Mouse (Mus musculus) urinary bladder, postnatal 14 days (tissue): ENCODE measurements at regions not wholly inside any gene's neighbourhood (a gene's known extent, or its start where the extent isn't known, plus 50 kb on each side); places are given as distances from the start of the nearest gene placed in this dataset.

ENCODE experiments used
- DNase-seq: peaks from one replicate; pipeline ENCODE4 v3.0.0; 2021; ENCODE audit warnings: low spot score

DNA sequence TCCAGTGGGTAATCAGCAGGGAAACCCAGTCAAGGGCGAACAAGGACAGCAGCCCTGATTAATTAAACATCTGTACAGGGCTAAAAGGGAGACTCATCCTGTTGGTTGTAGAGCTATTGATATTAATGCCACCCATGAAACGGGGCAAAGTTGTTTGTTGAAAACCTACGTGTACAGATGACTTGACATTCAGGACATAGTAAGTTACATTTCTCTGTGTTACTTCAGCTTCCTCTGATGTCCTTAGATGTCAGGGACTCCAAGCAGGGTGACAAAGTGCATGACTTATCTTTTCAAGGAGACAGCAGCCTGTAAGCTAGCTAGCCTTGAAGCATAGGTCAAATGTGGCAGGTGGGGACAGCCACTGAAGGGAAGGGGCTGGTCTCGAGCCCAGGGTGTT, 390.5 kb downstream of the Ccdc171 start:
- DNase-seq = no peak

DNA sequence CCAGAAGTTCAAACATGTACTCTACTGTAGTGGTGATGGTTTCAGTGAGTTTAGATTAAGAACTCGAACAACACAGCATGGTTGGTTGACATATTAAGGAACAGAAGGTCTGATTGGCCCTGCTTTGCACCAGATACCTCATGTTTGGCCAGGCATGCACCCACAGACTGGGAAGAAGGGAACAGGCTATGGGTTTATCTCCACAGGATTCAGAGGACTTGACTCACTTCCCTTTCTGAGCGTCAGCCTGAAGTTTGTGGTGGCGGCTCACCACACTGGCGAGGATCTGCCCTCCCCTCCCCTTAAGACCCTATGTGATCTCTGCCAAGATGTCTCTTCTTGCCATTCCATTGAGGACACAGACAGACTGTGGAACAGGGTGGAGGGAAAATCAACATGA, 391.7 kb downstream of the Ccdc171 start:
- DNase-seq = no peak

DNA sequence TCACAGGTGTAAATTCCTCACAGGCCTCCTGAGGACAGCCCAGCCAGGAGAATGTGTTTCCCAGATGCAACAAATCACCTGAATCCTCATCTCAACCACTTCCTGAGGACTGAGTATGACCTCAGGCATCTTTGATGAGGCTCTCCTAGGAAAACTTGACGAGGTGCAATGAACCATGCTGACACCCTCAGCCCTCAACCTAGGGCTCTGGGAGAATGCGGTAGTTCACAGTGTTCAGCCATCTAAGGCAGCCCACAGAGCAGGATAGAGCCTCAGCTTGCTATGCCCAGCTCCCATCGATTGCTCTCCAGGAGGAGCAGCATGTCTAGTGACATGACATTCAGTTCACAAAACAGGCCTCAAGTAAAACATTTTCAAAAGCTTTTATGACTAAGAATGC, 392.7 kb downstream of the Ccdc171 start:
- no peak for DNase-seq

DNA sequence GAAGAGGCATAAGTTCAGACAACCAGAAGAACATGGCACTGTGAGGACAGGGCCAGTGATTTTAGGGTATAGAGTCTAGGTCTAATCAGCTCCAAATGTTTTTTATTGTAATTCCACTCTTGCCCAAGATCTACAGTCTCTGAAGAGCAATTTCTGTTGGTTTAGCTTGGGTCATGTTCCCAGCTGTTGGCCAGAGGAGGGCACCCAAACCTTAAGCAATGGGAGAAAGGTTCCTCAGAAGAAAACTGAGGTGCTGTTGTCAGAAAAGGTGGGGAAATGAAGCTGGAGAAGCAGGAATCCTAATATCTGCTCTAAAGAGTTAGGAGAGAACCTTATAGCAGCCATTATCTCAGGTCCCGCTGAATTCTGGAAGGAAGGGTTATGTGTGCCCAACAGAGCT, 393.7 kb downstream of the Ccdc171 start:
- no peak for DNase-seq

DNA sequence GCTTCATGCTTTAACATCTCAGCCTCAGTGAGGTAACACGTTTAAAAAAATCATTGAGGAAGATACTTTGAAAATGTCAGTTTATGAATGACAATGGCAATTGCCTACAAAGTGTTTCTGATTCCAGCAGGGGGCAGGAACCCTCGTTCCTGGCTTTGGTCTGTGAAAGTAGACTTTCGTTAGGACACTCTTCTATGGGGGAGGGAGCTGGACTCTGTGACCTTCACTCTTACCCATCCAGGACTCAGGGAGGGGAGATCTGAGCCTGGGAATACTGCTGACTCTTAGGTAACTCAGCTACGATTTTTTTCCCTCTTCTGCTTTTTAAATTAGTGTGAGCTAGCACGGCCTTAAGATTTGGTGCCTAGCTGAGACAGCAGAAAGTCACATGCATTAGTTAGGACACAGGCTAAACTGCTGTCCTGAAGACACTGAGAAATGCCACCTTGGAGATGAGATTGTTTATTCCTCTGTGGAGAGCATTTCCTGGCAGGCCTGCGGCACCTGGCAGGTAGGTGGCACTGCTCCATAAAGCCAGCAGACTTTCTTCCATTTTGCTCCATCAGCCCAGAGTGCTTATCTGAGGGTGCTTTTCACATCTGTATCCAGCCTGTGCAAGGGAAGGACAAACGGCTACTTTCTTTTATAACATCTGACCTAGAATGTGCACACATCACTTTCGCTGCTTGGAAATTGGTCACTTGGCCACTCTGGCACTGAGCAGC, 399.9 kb downstream of the Ccdc171 start:
- no peak for DNase-seq

DNA sequence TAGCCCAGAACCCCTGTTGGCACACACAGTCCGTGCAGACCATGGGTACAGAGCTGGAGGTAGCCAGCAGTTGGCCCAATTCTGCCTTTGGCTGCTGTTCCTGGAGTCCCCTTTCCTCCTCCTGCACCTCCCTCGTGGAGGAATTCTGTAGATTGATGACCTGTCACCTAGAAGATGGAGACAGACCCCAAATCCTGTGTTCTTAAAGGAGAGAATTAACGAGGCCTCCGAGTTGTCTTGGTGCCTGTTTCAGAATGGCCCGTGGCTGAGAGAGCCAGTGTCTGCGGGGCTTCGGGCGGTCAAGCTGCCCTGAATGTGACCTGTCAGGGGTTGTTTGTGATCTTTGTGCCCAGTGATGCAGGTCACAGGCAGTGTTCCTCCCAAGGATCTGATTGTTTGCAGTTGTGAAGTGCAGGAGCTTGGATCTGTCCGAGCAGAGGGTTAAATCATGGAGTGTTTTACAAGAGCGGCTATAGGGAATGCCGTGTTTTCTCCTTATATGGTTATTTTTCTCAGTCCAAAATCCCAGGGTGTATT, 400.9 kb downstream of the Ccdc171 start:
- DNase-seq = no peak

DNA sequence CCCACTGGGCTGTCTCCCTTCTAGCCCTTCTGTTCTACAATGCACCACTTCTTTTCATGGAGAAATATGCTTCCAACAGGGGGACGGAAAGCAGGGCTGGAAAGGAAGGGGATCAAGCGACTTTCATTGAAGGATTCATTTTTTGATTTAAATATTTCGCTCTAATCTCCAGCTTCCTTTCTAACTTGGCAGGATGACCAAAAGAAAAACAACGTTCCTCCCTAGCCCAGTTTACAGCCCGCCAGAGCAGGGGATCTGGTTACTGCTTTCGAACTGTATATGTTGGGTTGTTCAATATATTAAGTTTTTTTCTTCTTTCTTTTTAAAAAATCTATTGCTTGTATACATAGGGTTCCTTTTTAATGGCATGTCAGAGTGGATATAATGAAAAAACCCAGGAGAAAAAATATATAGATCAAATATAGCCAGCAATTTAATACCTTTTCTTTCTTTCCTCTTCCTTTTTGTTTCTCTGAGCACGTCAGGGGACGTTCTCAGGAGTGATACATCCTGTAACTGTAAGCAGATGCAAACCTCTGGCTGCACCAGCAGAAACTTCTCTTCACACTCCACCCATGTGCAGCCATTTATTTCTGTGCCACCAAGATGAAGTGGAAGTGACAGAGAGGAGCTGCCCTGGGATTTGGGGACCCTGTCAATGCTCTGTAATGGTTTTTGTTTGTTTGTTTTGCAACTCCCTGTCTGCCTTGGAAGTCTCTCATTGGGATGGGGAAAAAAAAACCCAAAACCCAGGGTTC, 406.7 kb downstream of the Ccdc171 start:
- DNase-seq = no peak

DNA sequence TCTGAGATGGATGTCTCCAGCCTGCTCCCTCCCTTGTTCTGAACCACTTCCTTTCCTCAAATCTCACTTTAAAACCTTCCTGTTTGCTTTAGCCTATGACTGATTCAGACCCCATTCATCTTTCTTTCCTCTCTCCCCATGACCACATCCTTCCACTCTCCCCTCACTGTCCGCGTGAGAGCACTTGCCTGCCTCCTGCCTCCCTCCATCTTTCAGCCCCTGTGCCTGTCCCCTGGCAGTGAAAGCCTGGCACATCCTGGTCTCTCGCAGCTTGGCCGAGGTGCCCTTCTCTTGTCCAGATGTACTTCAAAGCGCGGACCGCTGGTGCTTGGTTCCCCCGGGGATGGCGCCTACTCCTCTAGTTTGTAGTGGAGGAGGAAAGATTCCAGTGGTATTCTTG, 416.3 kb downstream of the Ccdc171 start:
- DNase-seq = no peak

DNA sequence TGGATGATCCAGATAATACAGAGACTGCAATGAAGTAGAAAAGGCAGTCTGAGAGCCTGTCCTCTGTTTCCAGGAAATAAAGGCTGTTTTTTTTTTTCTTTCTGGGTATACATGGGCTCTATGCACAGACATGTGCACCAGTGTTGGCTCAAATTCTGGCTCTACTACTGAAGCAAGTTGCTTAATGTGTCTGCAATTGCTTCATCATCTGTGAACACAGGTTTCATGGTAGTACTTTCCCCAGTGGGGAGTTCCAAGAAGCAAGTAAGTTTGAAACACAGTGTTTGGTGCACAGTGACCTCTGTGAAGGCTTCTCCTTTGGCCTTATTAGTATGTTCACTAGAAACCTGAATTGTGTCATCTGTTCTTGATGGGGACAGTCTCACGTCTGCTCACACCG, 424.3 kb downstream of the Ccdc171 start:
- no peak for DNase-seq

DNA sequence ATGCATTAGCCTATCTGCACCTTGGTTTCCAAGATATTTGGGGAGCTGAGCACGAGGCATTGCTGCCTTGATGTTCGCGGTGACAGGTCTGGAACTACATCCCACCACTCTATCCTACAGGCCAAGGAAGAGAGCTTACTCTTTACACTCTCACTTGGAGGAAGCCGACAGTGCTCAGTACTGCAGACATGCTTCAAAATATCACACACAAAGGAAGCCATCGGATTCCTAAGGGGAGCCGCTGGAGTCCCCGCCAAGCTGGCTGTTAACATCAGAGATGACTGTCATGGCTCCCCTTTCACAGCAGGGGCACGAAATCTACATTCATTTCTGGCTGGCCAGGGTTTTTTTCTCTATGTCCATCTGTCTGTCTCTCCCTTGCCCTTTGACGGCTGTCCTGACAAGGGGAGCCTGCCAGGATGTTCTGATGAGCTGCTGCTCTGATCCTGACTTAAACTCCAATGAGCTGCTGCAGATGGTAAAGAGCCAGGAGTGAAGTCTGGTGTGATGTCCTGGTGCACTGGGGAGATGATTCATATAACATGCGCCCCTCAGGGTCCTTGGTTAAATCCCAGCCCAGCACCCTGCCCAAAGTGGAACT, 425.6 kb downstream of the Ccdc171 start:
- no peak for DNase-seq

DNA sequence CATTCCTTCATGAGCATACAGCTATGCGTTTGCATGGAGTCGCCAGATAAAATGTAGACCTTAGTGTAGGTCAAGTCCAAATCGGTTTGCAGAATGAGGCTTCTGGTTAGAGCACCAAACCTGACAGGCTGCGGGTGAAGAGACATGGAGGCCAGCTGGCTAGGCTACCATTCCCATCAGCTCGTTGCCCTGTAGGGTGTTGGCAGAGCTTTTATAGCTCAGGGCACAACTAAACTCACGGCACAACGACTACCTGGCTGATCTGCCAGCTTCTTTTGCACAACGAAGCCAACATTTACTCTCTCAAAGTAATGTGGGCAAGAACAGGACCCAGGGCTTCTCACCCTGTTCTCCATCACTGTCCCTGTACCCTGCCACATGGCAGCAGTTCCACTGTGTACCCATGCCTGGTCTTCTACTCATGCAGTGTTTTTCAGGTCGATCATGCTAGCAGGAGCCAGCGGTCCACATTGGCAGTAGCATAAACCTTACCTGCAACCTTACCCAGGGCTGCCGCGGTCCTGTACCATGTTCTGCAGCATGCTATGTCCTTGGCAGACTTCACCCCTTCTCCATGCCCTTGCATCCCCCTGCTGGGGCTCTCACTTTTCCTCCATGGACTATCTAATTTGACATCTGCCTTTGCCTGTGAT, 431.0 kb downstream of the Ccdc171 start:
- DNase-seq = no peak

DNA sequence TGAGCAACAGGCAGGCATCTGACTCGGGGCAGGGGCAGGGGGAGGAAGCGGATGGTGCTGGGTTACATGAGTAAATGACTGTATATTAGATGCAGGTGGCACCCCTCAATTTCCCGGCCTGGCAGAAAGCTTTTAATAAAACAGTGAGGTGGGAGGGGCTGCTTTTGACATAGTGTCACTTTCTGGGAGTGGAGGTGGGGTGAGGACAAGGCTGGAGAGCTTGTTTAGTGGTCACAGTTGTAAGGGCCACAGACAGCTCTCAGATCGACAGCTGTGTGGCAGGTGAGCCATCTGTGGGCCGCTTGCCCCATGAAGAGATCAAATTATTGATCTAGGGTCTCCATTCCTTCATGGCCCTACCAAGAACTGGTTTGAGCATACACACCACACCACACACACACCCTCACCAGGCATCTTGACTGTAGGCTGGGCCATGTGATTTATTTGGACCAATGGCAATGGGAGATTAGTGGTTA, 431.9 kb downstream of the Ccdc171 start:
- no peak for DNase-seq

DNA sequence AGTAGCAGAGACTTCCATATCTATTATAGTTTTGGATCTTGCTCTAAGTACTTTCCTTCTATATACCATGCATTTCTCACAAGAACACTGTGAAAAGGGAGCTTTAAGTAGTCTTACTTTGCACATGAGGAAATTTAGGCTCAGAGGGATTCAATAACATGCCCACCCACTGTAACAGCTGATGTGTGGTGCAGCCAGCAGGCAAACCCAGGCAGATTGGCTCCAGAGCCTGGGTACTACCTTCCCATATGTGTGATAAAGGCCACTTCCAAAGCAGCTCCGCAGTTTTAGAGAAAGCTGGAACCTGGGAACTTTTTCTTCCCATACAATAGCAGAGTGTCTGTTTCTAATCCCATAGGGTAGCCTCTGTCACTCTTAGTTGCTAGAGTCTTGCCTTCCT, 441.6 kb downstream of the Ccdc171 start:
- no peak for DNase-seq

DNA sequence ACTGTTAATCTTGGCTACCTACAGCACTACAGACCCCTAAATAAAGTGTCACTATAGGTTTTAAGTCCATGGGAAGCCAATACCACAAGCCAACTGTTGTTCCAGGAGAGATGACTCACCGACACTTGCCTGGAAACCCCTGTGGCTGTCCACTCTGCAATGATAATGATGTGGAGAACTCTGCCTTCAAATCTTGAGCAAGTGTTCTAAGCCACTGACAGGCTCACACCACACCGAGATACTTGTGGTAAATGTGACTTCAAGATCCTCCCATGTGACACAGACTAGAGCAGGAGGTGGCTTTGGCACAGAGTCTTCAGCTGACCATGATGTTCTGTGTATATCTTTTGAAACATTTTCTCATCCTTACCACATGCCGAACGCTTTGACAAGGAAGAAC, 447.8 kb downstream of the Ccdc171 start:
- no peak for DNase-seq

DNA sequence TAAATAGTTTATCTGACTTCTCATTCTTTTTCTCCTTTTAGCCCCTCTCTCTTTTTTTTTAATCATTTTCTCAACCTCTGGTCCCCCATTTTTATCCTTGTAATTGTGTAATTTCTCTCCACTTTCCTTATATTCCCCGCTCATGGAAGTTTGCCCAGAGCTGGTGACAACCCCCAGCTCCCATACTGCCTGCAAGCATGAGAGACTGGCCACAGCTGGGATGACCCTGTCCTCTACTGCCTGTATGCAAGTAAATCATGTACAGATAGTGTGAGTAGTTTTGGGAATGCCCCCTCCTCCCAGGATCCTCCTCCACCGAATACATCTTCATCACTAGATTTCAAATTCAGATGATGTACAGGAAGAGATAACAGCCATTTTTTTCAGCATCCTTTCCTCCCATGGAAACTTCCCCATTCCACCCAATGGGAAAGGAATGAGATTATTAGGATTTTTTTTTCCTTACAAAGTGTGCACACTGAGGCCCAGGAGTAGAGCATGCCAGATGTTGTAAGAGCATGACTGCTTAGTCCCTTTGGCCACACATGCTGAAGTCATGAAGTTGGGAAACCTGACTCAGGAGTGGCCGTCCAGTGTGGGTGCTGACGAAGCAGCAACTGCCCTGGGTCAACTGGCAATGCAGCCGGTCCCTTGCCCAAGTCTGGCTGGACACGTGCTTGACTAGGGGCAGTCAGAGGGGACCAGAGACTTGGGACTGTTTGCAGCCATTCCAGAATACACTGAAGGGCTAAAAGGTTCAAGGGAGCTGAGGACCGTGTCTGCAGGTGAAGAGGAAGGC, 449.1 kb downstream of the Ccdc171 start:
- DNase-seq = peak; percentile 40

DNA sequence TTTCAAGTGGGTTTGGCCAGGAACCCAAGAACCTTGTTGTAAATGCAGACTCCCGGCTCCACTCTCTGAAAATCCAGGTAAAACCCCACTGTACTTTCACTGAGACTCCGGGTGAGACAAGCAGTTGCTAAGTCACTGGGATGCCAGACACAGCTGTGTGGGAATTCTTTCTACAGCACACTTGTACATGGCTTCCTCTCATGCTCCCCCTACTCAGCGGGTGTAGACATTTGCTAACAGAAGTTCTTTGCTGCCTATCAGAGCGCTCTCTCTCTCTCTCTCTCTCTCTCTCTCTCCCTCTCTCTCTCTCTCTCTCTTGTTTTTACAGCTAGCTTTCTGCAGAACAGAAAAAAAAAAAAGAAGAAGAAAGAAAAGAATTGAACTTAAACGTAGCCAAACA, 450.2 kb downstream of the Ccdc171 start:
- DNase-seq = no peak

DNA sequence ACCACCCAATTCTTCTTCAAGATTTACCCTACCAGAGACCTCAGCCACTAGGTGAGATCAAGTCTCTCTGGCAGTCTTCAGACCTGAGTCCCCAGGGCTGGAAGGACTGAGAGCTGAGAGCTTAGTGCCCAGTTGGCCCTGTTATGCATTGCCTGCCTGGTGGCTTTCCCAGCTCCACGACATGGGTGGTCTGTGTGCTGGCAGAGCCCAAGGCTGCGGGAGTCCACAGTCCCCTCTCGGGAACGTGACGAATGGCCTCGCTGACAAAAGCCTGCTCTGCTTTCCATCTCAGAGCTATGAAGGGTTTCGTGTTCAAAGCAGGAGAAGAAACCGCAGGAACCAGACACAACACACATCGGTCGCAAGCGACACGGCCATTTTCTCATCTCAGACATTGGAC, 450.7 kb downstream of the Ccdc171 start:
- no peak for DNase-seq

DNA sequence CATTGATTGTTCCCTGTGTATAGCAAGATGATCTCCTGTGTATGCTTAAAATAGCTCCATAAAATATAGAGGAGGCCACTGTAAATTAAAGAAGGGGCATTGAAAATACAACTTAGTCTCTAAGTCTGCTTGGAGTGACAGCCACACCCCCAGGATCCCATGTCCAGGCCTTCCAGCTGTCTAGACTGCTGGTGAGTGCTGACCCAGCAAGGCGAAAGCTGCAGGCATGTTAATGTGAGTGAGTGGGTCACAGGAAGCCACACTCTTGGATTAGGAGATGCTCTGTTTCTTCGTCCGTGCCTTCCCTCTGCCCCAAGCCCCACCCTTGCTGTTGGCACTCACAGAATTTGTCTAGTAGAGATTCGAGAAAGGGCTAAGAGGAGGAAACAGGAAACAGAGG, 453.7 kb downstream of the Ccdc171 start:
- DNase-seq = no peak

DNA sequence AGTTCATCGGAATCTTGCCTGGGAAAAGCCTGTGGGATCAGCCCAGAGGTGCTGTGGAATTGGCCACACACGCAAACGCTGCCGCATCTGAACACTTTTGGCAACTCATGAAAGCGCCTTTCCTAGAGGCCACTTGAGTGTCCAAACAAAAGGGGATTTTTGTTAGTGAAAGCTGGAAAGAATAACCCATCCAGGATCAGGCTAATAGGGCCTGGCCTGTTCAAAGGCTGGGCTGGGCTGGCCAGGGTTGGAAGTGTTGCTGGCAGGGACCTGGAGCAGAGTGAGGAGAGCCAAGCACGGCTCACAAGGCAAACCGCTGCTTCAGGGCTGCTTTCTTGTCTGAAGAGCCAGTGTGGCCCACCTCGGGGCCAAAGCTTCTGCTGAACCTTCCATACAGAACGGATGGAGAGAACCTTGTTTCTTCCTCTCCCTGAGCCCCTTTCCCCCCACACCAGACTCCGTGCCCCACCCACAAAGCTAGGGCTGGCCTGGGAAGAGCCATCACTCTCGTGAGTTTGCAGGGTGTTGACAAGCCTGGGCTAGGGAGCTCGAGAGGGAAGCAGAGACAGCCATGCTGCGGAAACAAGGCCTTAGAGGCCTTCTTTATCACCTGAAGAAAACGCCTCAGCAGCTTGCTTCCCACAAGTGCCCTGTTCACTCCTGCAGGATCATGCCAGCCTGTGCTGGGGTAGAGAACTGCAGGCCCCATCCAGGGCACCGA, 459.5 kb downstream of the Ccdc171 start:
- peak; percentile 41 for DNase-seq

DNA sequence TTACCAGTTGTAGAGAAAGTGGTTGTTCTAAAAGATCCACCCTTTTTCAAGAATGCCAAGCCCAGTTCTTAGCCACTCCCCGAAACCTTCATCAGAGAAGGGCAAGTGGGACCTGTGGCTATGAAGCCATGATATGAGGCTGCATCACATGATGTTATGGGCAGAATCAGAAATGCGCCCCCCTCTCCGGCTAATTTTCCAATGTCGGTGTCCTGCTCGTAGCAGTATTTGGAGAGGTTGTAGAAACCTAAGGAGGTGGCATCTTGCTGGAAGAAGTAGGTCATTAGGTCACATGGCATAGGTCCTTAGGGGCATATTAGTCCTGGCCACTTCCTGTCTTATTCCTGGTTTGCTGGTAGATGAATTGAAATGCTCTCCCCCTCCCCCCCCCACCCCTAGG, 460.1 kb downstream of the Ccdc171 start:
- DNase-seq = no peak
